Mouse (Mus musculus): ENCODE measurements around the gene Alad. TPM values are rescaled to one million over a fixed set of nuclear protein-coding genes. Genes with fewer than 3 reads are reported as not detected.
"Not testable (repeated sequence)": the region's sequence is repeated elsewhere in the genome, so short reads cannot be mapped to it uniquely, and the experiment has no call there.

Gene Alad
- total RNA-seq, 2 experiments from 2014 or later: 24.5 to 26.3 TPM

DNA sequence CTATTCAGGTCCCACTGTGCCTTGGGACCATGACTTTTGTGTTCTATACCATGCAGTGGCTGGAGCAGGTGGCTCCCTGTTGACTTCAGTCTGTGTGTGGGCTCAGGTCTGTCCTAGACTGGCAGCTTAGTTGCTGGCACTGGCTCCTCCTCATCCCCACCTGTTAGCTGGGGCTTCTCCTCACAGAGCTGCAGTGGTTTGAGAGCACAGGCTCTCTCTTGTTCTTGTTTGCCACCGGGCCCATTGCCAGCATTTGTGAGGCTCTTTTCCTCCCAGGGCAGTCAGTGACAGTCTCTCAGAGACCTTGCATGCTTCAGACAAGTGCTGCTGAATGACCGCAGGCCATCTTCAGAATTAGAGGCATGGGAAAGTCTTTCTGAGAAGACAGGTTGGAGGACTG, 27.0 kb downstream of the Alad start:
- DNase-seq: no peak

DNA sequence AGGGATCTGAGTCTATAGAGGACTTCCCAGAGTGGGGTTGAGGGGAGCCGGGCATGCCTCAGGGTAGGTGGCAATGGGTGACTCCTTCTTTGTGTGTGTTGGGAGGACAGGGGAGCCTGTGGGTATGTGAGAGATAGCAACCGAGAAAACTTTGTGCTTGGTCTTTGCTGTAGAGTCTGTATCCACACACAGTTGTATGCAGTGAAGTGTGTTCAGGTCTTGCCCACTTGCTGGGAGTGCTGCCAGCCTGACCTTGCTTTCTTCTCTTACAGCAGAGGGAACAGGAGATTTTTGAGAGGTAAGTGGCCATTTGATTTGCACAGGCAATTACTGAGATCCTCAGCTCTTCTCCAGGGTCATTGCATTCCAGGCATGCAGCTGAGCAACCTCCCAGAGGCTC, 31.8 kb downstream of the Alad start:
- intact Hi-C loops (cut with DNase I): no loop called here
- DNase-seq: no peak

More for the DNA sequence above, 27.0 kb downstream of the Alad start:
- intact Hi-C loops (cut with DNase I): no loop called here

DNA sequence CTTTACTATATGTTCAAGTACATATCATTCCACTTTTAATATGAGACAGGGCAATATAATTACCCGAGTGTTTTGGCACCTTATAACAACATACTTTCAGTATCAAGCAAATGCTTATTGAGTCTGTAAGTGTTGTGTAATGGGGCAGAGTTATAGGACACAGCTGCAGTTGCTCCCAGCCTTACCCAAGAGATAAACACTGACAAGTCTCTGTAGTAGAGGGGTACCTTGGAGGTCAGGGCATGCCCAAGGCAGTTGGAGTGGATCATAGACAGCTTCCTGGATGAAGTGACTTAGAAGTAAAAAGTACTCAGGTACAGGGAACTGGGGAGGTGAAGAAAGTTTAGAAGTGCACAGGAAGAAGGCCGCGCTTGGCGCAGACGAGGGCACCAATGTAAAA, 32.5 kb downstream of the Alad start:
- DNase-seq: no peak
- intact Hi-C loops (cut with DNase I): no loop called here

DNA sequence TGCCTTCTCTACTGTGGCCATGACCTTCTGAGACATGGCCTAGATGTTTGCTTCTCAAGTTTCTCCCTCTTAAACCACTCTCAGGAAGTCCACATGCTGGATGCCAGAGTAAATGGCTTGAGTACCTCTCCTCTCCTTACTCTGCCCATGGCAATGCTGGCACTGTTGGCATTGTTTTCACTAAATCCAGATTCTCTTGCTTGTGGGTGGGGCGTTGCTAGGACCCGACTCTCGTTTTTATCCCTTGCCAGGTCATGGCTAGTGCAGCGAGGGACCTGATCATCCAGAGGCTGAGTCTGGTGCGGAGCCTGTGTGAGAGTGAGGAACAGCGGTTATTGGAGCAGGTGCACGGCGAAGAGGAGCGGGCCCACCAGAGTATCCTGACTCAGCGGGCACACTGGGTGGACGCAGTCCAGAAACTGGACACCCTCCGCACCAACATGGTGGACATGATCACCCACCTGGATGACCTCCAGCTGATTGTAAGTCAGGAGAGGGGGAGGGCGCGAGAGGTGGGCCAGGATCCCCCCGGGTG, 33.5 kb downstream of the Alad start:
- intact Hi-C loops (cut with DNase I): no loop called here
- DNase-seq: no peak

DNA sequence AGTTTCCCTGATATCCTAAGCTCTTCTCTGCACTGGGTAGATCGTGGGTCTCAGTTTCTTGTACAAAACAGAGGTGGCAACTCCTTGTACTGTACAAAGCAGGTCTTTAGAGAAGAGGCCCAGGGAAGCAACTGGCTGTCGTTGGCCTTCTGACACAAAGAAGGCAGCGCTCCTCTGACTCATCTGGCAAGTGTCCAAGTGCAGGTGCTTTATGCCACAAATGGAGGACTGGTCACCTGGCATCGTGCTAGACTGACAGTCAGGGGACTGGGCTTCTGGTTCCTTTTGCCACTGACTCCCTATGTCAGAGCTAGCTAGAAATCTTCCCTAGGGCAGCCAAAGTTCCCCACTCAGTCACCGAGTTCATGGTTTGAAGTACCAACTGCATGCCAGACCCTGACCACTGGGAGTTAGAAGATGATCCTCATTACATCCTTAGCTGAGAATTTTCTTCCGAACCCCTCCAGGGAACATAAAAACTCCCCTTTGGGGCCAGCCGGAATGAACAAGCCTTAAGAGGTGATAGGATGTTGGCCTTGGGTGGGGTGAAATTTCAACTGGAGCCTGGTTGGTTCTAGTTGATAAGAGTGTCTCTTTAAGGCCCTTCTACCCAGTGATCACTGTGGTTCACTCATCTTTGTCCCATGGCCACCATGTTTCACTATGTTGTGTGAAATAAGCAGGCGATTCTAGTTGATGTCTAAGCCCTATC, 34.1 kb downstream of the Alad start:
- intact Hi-C loops (cut with DNase I): no loop called here

DNA sequence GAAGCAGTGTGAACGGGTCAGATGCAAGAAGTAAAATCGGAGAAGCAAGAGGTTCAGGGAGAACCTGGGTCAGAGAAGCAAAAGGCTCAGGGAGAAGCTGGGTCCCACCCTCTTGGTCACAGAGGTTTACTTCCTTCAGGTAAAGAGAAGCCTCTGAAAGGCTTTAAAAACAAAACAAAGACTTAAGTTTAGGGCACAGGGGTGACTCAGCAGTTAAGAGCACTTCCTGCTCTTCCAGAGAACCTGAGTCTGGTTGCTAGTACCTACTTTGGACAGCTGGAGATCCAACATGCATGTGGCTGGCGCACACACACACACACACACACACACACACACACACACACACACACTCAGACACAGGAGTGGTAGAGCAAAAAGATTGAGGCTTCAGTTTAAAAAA, 34.8 kb downstream of the Alad start:
- intact Hi-C loops (cut with DNase I): no loop called here
- no peak for DNase-seq

More for the DNA sequence above, 34.1 kb downstream of the Alad start:
- no peak for DNase-seq

DNA sequence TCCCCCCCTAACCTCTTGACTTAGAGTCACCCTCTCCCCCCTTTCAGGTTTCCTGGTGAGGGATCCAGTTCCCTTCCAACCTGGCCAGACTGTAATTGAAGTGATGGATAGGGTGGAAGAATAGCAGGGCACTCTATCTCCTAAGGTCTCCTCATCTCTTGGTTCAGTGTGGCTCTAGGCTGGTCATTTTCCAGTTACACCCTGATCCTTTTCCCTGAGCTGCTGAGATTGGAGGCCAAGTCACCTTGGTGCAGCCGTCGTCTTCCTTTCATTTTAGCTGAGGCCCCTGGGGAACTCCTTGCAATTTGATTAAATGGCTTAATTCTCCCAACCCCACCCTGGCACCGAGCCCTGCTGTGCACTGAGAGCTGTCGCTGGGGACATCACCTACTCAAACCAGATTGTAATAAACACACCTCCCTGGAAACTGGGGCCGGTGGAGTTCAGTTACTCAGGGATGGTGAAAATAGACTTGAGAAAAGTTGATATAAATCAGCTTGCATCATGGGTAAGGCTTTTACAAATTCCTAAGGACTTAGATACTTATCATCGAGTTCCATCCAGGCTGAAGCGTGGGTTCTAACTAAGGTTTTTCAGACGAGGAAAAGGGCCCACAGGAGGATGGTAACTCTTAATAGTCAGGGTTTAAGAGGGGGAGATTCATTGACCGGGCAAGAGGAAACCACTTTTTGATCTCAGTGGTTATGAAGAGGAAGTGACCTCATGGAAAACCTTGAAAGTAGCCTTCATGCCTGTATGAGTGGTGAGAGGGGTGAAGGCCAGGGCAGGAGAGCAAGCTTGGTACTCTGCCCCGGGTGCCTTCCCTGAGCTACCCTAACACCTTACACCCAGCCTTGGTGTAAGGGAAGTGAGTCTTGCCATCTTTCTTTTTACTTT, 38.8 kb downstream of the Alad start:
- intact Hi-C loops (cut with DNase I): no loop called here
- DNase-seq: no peak

DNA sequence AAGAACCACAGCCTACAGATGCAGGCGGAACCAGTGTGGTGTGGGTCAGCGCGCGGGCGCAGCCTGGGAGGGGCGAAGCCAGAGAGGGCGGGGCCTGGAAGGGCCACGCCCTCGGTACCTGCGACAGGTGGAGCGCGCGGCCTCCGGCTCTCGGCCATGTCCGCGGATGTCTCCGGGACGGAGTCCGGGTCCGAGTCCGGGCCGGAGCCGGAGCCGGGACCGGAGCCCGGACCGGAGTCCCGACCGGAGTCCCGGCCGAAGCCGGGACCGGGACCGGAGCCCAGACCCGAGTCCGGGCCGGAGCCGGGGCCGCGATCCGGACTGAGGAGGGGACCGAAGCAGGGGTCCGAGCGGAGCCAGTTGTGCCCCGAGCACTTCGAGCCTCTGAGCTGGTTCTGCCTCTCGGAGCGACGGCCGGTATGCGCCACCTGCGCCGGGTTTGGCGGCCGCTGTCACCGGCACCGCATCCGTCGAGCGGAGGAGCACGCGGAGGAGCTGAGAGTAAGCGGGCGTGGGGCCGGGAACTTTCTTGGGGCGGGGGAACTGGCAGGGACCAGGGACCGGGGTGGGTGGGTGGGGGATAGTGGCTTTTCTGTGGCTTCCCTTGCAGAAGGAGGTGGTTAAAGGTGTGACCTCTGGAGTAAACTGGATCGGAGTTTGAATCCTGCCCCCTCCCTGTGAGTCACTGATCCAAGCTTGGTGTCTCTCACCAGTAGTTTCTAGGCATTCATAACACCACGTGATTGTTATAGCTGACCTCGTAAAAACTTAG, 39.6 kb downstream of the Alad start, which contains the start of gene Bspry:
TSS of gene Bspry (plus strand) at position 117 of the 772 bp plus-strand sequence.
- intact Hi-C loops (cut with DNase I): no loop called here
- DNase-seq: no peak

DNA sequence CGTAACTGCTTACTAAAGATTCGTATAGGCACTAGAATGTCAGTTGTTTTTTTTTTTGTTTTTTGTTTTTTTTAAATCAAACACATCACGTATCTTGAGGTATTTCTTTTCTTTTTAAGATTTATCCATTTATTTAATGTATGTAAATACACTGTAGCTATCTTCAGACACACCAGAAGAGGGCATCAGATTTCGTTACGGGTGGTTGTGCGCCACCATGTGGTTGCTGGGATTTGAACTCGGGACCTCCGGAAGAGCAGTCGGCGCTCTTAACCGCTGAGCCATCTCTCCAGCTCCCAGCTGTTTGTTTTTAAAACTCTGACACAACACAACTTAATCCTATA, 40.2 kb downstream of the Alad start:
- intact Hi-C loops (cut with DNase I); DNase-seq: not testable (repeated sequence)

DNA sequence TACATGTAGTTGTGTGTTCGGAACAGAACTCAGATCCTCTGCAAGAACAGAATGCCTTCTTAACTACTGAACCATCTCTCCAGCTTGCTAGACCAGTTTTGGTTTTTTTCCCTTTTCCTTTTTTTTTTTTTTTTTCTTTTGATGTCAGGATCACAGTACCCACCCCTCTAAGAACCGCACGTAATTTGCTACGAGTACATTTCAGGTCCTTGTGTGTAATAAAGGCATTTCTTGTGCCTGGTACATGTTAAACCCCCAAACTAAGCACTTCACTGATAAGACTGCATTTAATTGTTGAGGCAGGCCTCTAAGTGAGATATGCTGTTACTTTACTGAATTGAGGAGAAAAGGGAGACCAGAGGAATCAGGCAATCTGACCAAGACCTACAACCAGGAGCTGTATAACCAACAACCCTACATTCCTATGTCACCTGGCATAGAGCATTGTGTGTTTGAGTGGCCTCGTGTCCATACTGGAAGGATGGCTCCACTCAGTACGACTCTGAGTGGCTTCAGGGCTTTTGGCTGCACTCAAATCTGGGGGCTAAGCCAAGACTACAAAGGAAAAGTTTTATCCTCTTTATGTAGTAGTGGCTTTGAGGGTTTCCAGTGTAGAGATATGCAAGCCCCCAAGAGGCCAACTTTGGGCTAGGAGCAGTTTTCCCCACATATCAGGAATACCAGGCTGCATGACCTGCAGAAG, 42.0 kb downstream of the Alad start:
- intact Hi-C loops (cut with DNase I): no loop called here
- DNase-seq: no peak

DNA sequence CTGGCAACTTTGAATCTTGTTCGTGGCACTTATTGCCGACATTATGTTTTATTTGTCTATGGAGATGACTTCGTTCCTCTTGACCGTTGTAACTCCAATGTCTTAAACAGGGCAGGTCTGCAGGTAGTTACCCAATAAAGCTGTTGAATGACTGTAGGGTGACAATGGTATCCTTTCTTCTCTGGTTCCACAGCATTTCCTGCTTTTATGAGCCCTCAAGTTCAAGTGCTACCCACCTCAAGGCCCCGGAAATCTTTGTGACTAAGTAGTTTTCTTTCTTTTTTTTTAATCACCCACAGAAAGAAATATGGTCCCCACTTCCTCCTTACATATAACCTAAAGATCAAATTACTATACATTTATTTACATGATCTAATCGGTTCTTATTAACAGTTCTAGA, 43.9 kb downstream of the Alad start:
- intact Hi-C loops (cut with DNase I): no loop called here

DNA sequence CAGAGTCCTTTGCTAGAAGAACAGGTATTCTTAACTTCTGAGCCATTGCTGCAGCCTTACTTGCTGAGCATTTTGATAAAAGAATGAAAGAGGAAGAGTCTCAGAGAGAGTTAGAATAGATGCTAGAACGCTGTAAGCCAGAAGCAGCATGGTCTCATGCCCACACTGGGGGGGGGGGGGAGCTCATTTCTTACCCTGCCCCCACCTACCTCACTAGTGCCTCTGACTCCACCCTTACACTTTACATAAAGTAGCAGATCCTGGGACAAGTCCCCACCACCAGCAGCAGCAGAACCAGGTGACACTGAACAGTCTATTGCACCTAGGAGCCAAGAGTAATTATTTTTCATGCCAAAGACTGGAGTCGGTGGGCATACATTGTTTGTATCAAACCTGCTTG, 44.6 kb downstream of the Alad start:
- intact Hi-C loops (cut with DNase I): no loop called here

More for the DNA sequence above, 43.9 kb downstream of the Alad start:
- no peak for DNase-seq

DNA sequence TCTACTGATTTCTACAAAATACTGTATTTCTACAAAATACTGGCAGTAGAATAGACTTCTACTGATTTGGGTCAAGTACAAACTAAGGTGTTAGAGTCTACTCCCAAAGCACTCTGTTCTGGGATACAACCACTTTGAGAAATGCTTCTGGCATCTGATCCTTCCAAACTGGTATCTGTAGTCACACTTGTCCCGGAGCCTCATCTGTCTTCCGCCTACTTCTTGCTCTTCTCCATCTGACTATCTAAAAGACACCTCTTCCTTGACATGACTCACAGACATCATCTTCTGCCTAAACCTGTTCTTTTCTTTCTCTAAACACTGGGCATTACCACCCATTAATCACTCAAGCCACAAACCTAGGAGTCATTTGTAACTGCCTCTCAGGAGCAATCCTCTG, 47.6 kb downstream of the Alad start:
- intact Hi-C loops (cut with DNase I): no loop called here
- DNase-seq: no peak

More for the DNA sequence above, 44.6 kb downstream of the Alad start:
- DNase-seq: no peak

DNA sequence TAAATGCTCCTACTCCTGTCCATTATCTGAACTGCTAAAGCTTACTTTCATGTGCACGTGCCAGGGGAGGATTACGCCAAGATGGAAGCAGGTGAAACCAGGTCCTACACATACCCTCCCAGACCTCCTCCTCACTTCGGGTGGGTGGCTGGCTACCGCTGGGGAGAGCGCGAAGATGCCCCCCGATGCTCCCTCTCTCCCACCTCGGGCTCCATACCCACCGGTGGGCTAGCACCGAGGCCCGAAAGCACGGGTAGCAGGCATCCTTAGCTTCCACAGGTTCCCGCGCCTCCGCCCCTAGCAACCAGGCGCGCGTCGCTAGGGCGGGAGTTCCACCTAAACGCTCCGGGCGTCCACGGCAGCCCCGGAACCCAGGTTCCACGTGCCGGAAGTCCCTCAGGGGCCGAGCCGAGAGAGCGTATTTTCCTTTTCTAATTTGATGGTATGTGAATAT, 49.1 kb downstream of the Alad start, which contains the start of gene Wdr31:
TSS of gene Wdr31 (minus strand) at position 299 of the 454 bp plus-strand sequence.
- intact Hi-C loops (cut with DNase I): no loop called here
- DNase-seq: peak; percentile 39 to 66

DNA sequence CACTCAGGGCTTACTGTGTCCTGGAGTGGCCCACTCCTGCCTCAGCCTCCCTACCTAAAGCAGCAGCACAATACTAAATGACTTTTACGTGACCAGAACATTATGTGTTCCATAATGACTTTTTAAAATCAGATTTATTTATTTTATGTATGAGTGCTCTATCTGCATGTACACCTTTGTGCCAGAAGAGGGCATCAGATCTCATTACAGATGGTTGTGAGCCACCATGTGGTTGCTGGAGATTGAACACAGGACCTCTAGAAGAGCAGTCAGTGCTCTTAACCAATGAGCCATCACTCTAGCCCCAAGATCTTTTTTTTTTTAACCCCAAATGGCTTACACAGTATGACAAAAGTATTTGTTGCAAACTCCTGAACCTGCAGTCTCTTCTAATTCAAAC, 51.6 kb downstream of the Alad start:
- intact Hi-C loops (cut with DNase I): no loop called here
- DNase-seq: no peak

DNA sequence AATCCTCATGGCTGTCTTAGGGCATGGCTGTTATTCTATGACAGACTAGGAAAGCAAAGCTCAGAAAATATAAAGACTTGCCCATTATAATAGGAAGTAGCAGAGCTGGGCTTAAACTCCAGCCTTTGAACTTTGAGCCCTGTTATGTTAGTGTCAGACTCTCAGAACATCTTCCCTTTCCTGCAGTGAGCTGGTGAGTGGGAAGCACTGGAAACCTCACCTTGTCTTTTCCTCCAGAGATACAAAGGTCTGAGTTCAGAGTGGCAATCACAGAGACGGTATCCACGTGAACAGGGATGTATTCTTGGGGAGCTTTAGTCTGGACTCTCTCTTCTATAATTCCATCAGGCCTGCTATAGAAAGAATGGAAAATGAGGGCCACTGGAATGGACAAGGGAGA, 56.6 kb downstream of the Alad start:
- intact Hi-C loops (cut with DNase I): no loop called here
- no peak for DNase-seq

DNA sequence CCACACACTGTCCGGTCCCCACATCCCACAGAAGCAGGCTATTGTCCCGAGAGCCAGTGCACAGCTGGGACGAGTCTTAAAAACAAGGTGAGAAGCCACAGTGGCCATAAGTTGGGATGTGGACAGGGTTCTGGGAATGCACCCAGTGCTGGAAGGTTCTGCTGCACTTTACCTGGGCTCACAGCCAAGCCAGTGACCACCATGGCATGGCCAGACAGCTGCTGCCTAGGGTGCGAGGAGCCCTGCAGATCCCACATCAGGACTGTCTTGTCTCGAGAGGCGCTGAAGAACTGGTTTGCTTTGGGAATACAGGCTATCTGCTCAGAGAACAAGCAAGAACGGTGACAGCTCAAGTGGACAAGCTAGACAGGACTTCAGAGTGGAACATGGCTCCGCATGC, 59.4 kb downstream of the Alad start:
- intact Hi-C loops (cut with DNase I): no loop called here
- no peak for DNase-seq

Data from gastrocnemius, postnatal 36 days (tissue).